Mouse (Mus musculus): ENCODE measurements around the gene Htra1. TPM values are rescaled to one million over a fixed set of nuclear protein-coding genes. Genes with fewer than 3 reads are reported as not detected.

Htra1 gene
- polyA plus RNA-seq, 1 experiment from 2014 or later, result 3.3 TPM

GRCm38 (mm10) chr7:131024807-131025206, 88.9 kb downstream of the Htra1 start:
- DNase-seq (ENCODE audit: low spot score) (no peak), ATAC-seq (replicated peaks; ENCODE audit: low FRiP score) (no peak)
- no peak overlapping the region for H3K4me3 ChIP-seq (ENCODE audit: low read depth, low read length)
- no peak overlapping the region for H3K27ac ChIP-seq (ENCODE audit: low read depth, low read length)
- H3K4me1 ChIP-seq (replicated peaks; ENCODE audit: control insufficient read depth, insufficient read depth, low read length), result no peaks in the 10 kb centered on the region
- WGBS, result 45% methylated on average over 1 of the region's 1 CpGs
- no peak overlapping the region for H3K4me2 ChIP-seq
- no peaks in the 10 kb centered on the region for H3K27me3 ChIP-seq (replicated peaks; ENCODE audit: control insufficient read depth, insufficient read depth, low read length)
- H3K9me3 ChIP-seq (ENCODE audit: control insufficient read depth, low read length), result no peaks in the 10 kb centered on the region
- no peaks in the 10 kb centered on the region for H3K36me3 ChIP-seq (ENCODE audit: control insufficient read depth, insufficient read depth, low read length)
- H3K9ac ChIP-seq (ENCODE audit: low read depth, low read length), result no peak overlapping the region

GRCm38 (mm10) chr7:131027557-131027956, 91.6 kb downstream of the Htra1 start:
- ATAC-seq (replicated peaks; ENCODE audit: low FRiP score), result no peak
- H3K27ac ChIP-seq (ENCODE audit: low read depth, low read length), result no peak overlapping the region
- no peaks in the 10 kb centered on the region for H3K36me3 ChIP-seq (ENCODE audit: control insufficient read depth, insufficient read depth, low read length)
- H3K27me3 ChIP-seq (replicated peaks; ENCODE audit: control insufficient read depth, insufficient read depth, low read length), result no peaks in the 10 kb centered on the region
- WGBS, result 71% methylated on average over 1 of the region's 1 CpGs
- DNase-seq (ENCODE audit: low spot score), result no peak
- no peak overlapping the region for H3K9ac ChIP-seq (ENCODE audit: low read depth, low read length)
- H3K9me3 ChIP-seq (ENCODE audit: control insufficient read depth, low read length), result no peaks in the 10 kb centered on the region
- H3K4me2 ChIP-seq, result no peak overlapping the region
- H3K4me1 ChIP-seq (replicated peaks; ENCODE audit: control insufficient read depth, insufficient read depth, low read length), result no peaks in the 10 kb centered on the region
- H3K4me3 ChIP-seq (ENCODE audit: low read depth, low read length), result no peak overlapping the region

GRCm38 (mm10) chr7:131031755-131032154, 95.8 kb downstream of the Htra1 start, which contains the start of gene Dmbt1:
Gene Dmbt1, plus strand, starts transcription at chr7:131032053.
- Histone ChIP-seq H3K4me2 (no peak within 1 kb of the TSS), H3K36me3 (ENCODE audit: control insufficient read depth, insufficient read depth, low read length) (no peaks in the 10 kb centered on the region)
- DNase-seq (ENCODE audit: low spot score), result no peak

More at GRCm38 (mm10) chr7:131031755-131032154, 95.8 kb downstream of the Htra1 start, which contains the start of gene Dmbt1:
- no peaks in the 10 kb centered on the region for H3K27me3 ChIP-seq (replicated peaks; ENCODE audit: control insufficient read depth, insufficient read depth, low read length)
- H3K9me3 ChIP-seq (ENCODE audit: control insufficient read depth, low read length), result no peaks in the 10 kb centered on the region
- no peak for ATAC-seq (replicated peaks; ENCODE audit: low FRiP score)
- no peak within 1 kb of the TSS for H3K27ac ChIP-seq (ENCODE audit: low read depth, low read length)
- no peaks in the 10 kb centered on the region for H3K4me1 ChIP-seq (replicated peaks; ENCODE audit: control insufficient read depth, insufficient read depth, low read length)
- H3K4me3 ChIP-seq (ENCODE audit: low read depth, low read length), result no peak within 1 kb of the TSS
- no peak within 1 kb of the TSS for H3K9ac ChIP-seq (ENCODE audit: low read depth, low read length)
- WGBS, result 77% methylated on average over 5 of the region's 5 CpGs

Small RNA genes lying within 50 kb of the gene (microRNA-seq; reads per million reads assigned to microRNA genes)
- gene Mir7061 (ENCODE audit: borderline number of aligned reads), result not detected

Other genes with a start within 250 kb of the Htra1 start
- gene Btbd16, start 162.0 kb upstream of the Htra1 start, polyA plus RNA-seq (2014; fragmentation: Nextera tagmentation; extraction: Ambion mirVana), result not detected in 2 replicates
- 18.4 and 20.1 TPM in 2 replicates for gene Plekha1, start 70.4 kb upstream of the Htra1 start, polyA plus RNA-seq (2014; fragmentation: Nextera tagmentation; extraction: Ambion mirVana)
- gene Dmbt1, start 95.9 kb downstream of the Htra1 start, polyA plus RNA-seq (2014; fragmentation: Nextera tagmentation; extraction: Ambion mirVana), result not detected in 2 replicates
- gene 4933402N03Rik, start 210.2 kb downstream of the Htra1 start, polyA plus RNA-seq (2014; fragmentation: Nextera tagmentation; extraction: Ambion mirVana), result not detected in 2 replicates
- not detected in 2 replicates for gene 5430419D17Rik, start 238.3 kb downstream of the Htra1 start, polyA plus RNA-seq (2014; fragmentation: Nextera tagmentation; extraction: Ambion mirVana)

All from liver, embryonic 11.5 days (tissue).